Comparison of ENCODE assay signal across 21 mouse cellular contexts in the genomic region with DNA sequence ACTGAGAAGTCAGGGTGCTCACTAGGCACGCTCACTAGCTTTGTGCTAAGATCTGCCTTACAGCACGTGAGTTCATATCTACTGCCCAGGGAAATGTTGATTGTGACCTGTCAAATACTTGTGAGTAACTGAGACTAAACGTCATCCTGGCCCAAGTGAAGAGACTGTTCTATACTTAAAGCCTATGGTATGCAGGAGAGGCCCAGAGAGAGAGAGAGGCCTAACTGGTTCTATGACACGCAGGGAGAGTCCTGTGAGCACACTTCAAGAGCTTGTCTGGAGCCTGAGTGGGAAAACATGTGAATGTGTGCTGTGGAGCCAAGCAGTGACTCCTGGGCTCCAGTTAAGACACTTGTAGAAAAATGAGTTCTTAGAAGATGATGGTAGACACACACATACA.
DNase-seq lines count a peak whose midpoint lies in the region; ATAC-seq and TF ChIP-seq lines count a peak whose summit lies in the region.
"Had no signal": no experiment of that assay in that cellular context is flagged by ENCODE, and none has a peak within 500 bp of the region (broad histone marks: within the 10 kb centered on the region; RNA-seq: fewer than 3 reads in every experiment).

No protein-coding gene starts in this region.

- ATAC-seq in heart, embryonic 13.5 days (ENCODE audit: extremely low read depth, insufficient number of reproducible peaks, low FRiP score, low TSS enrichment) = peak; percentile 51; the same call in 1 of the 2 replicates
- ATAC-seq in stomach, postnatal 0 days (ENCODE audit: low FRiP score, low TSS enrichment) = peak; percentile 85
- ATAC-seq: liver, postnatal 0 days; midbrain, embryonic 16.5 days had no signal

- no peak for TF ChIP-seq CTCF in lung, adult 2 months (IDR thresholded peaks at IDR 0.05; ENCODE audit: insufficient read depth, low read length)
- no peak for TF ChIP-seq CTCF in stomach, postnatal 0 days (IDR thresholded peaks at IDR 0.05; ENCODE audit: low read depth)

- TF ChIP-seq POLR2A in lung, adult 2 months (IDR thresholded peaks at IDR 0.05; ENCODE audit: borderline replicate concordance, extremely low read depth, low read depth, low read length) = no peak

- H3K9me3 ChIP-seq in heart, embryonic 13.5 days = no peaks in the 10 kb centered on the region
- no peaks in the 10 kb centered on the region for H3K9me3 ChIP-seq in stomach, postnatal 0 days (ENCODE audit: control insufficient read depth, low read length)
- H3K9me3 ChIP-seq: forebrain, embryonic 12.5 days; hindbrain, embryonic 13.5 days had no signal

- no peak for TF ChIP-seq EP300 in stomach, postnatal 0 days (optimal IDR thresholded peaks at IDR 0.05)

- no peak for DNase-seq in heart, adult 9 months (ENCODE audit: low spot score in 2 of 2)
- peak; percentile 40 to 64 for DNase-seq in lung, adult 18-20 months
- no peak for DNase-seq in lung, adult 2 months
- peak; percentile 31 for DNase-seq in lung, postnatal 10 days
- no peak for DNase-seq in stomach, postnatal 0 days (ENCODE audit: low spot score)
- DNase-seq in kidney, adult 18-20 months = no peak
- DNase-seq in ovary, postnatal 14 days (ENCODE audit: low spot score) = no peak
- DNase-seq: adrenal gland, postnatal 25 days; cerebellum, adult 11-12 months; cerebellum, postnatal 25 days; kidney, adult 8-10 months; kidney, postnatal 14 days; liver, postnatal 0 days; retina, postnatal 1 day; thymus, postnatal 25 days had no signal

- H3K9ac ChIP-seq in heart, embryonic 13.5 days = peak overlapping the region; percentile 42
- H3K9ac ChIP-seq in stomach, postnatal 0 days (ENCODE audit: low read length) = no peak overlapping the region
- H3K9ac ChIP-seq: forebrain, embryonic 12.5 days; hindbrain, embryonic 13.5 days; liver, postnatal 0 days had no signal

- H3K36me3 ChIP-seq in heart, embryonic 13.5 days = peaks cover 18% of the 10 kb centered on the region
- peaks cover 3% of the 10 kb centered on the region; the same call in 1 of the 2 replicates for H3K36me3 ChIP-seq in stomach, postnatal 0 days (ENCODE audit: control insufficient read depth, insufficient read depth, low read length)
- H3K36me3 ChIP-seq: forebrain, embryonic 12.5 days; hindbrain, embryonic 13.5 days had no signal

- H3K4me3 ChIP-seq in heart, embryonic 13.5 days = no peak overlapping the region
- no peak overlapping the region for H3K4me3 ChIP-seq in lung, adult 2 months (replicated peaks; ENCODE audit: extremely low read depth, low read depth, low read length)
- no peak overlapping the region for H3K4me3 ChIP-seq in stomach, postnatal 0 days (ENCODE audit: low read depth, low read length)
- H3K4me3 ChIP-seq: forebrain, embryonic 12.5 days; hindbrain, embryonic 13.5 days; layer of hippocampus, adult 2 months had no signal

- no peaks in the 10 kb centered on the region for H3K27me3 ChIP-seq in heart, embryonic 13.5 days (replicated peaks)
- H3K27me3 ChIP-seq in stomach, postnatal 0 days (ENCODE audit: control insufficient read depth, insufficient read depth, low read length) = no peaks in the 10 kb centered on the region
- H3K27me3 ChIP-seq: CH12.LX; forebrain, embryonic 12.5 days; hindbrain, embryonic 13.5 days had no signal

- WGBS in heart, embryonic 13.5 days = 20% methylated on average over 4 of the region's 4 CpGs
- 64% methylated on average over 4 of the region's 4 CpGs for WGBS in lung, adult 2 months
- 44% methylated on average over 4 of the region's 4 CpGs for WGBS in stomach, postnatal 0 days

- H3K4me1 ChIP-seq in heart, embryonic 13.5 days = peaks cover 58% of the 10 kb centered on the region
- 0 out of 2 replicates have a peak, but pooled peaks cover 2% of the 10 kb centered on the region for H3K4me1 ChIP-seq in lung, adult 2 months (ENCODE audit: control insufficient read depth, insufficient read depth, low read length)
- H3K4me1 ChIP-seq in stomach, postnatal 0 days (replicated peaks; ENCODE audit: control insufficient read depth, insufficient read depth) = no peaks in the 10 kb centered on the region
- H3K4me1 ChIP-seq: forebrain, embryonic 12.5 days had no signal

- peak overlapping the region; percentile 5; the same call in 1 of the 2 replicates for H3K4me2 ChIP-seq in heart, embryonic 13.5 days
- H3K4me2 ChIP-seq in stomach, postnatal 0 days (replicated peaks; ENCODE audit: low read depth) = no peak overlapping the region
- H3K4me2 ChIP-seq: forebrain, embryonic 12.5 days; hindbrain, embryonic 13.5 days had no signal

- H3K27ac ChIP-seq in heart, embryonic 13.5 days (replicated peaks) = peak overlapping the region; percentile 91
- peak overlapping the region; percentile 56 for H3K27ac ChIP-seq in stomach, postnatal 0 days (replicated peaks)
- H3K27ac ChIP-seq: forebrain, embryonic 12.5 days; hindbrain, embryonic 13.5 days; layer of hippocampus, adult 2 months had no signal

Comparison
In these comparisons a context has a peak if more than half of its experiments do, and no peak if none do; other contexts are left out.
1. DNase-seq: peak in lung, adult 18-20 months (2 of 2) and lung, postnatal 10 days (single experiment); none in heart, adult 9 months (0 of 2), lung, adult 2 months (single experiment), stomach, postnatal 0 days (single experiment), kidney, adult 18-20 months (single experiment) and ovary, postnatal 14 days (single experiment).